ENCODE assay signal across 18 mouse cellular contexts in the genomic region with DNA sequence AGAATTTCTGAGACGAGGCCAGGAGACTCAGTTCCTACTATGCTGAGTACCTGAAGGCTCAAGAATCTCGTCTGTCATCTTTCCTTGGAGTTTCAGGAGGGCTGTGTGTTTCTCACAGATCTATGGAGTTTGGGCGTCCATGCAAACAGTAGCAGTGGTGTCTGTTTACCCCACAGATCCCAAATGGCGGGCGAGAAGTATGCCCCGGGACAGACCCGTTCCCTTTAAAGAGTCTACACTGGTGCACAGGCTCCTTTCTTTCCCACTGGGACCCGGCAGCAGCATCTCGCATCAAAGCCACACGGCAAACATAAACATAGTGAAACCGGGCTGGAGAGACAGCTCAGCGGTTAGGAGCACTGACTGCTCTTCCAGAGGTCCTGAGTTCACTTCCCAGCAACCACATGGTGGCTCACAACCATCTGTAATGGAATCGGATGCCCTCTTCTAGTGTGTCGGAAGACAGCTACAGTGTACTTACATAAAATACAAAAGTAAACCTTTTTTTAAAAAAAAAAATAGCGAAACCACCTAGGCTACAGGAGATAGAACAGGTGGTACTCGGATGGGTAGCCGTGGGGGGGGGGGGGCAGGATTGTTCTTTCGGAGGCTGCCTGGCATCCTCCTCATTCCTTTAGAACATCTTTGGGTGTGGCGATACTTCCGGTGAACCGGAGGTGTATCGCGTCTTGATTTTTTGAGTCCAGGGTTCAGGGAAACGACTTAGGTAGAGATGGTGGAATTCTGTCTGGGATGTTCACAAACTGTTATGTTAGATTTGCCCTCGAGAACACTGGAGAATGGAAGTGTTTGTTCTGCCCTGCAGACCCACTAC. TPM values are rescaled to one million over a fixed set of nuclear protein-coding genes. Genes with fewer than 3 reads are reported as not detected.
DNase-seq lines count a peak whose midpoint lies in the region; ATAC-seq and TF ChIP-seq lines count a peak whose summit lies in the region.
"Had no signal": no experiment of that assay in that cellular context is flagged by ENCODE, and none has a peak within 500 bp of the region (broad histone marks: within the 10 kb centered on the region; RNA-seq: fewer than 3 reads in every experiment).

No protein-coding gene starts in this region.

- intact Hi-C loops in gastrocnemius, adult 2 months (cut with DNase I), result no loop called here
- intact Hi-C loops in left cerebral cortex, adult 2 months (cut with DNase I), result no loop called here
- intact Hi-C loops in left cerebral cortex, postnatal 14 days (cut with DNase I), result no loop called here

- H3K9ac ChIP-seq in liver, embryonic 15.5 days, result peak overlapping the region; percentile 17; the same call in 1 of the 2 replicates
- H3K9ac ChIP-seq in forebrain, postnatal 0 days, result no peak overlapping the region
- H3K9ac ChIP-seq: embryonic facial prominence, embryonic 15.5 days; forebrain, embryonic 12.5 days had no signal

- peak overlapping the region; percentile 91 for H3K4me3 ChIP-seq in gastrocnemius, adult 2 months
- no peak overlapping the region for H3K4me3 ChIP-seq in left cerebral cortex, adult 2 months
- peak overlapping the region; percentile 43 for H3K4me3 ChIP-seq in liver, embryonic 15.5 days (replicated peaks)
- H3K4me3 ChIP-seq in forebrain, postnatal 0 days (ENCODE audit: low read depth, low read length), result no peak overlapping the region
- H3K4me3 ChIP-seq: embryonic facial prominence, embryonic 15.5 days; forebrain, embryonic 12.5 days; hindbrain, embryonic 10.5 days had no signal

- 57% methylated on average over 25 of the region's 25 CpGs for WGBS in liver, embryonic 15.5 days (ENCODE audit: insufficient replicate concordance)
- 75% methylated on average over 25 of the region's 25 CpGs for WGBS in forebrain, postnatal 0 days

- H3K36me3 ChIP-seq in liver, embryonic 15.5 days (replicated peaks), result no peaks in the 10 kb centered on the region
- H3K36me3 ChIP-seq in forebrain, postnatal 0 days (ENCODE audit: insufficient read depth), result no peaks in the 10 kb centered on the region
- H3K36me3 ChIP-seq: embryonic facial prominence, embryonic 15.5 days; forebrain, embryonic 12.5 days; hindbrain, embryonic 10.5 days had no signal

- peak overlapping the region; percentile 100 for H3K27ac ChIP-seq in gastrocnemius, adult 2 months
- peak overlapping the region; percentile 47 for H3K27ac ChIP-seq in left cerebral cortex, adult 2 months
- peak overlapping the region; percentile 81 for H3K27ac ChIP-seq in liver, embryonic 15.5 days (replicated peaks)
- H3K27ac ChIP-seq in forebrain, postnatal 0 days (ENCODE audit: low read depth, low read length), result no peak overlapping the region
- H3K27ac ChIP-seq: embryonic facial prominence, embryonic 15.5 days; forebrain, embryonic 12.5 days; hindbrain, embryonic 10.5 days had no signal

- no peaks in the 10 kb centered on the region for H3K9me3 ChIP-seq in liver, embryonic 15.5 days (replicated peaks)
- no peaks in the 10 kb centered on the region for H3K9me3 ChIP-seq in forebrain, postnatal 0 days (ENCODE audit: low read length)
- H3K9me3 ChIP-seq: embryonic facial prominence, embryonic 15.5 days; forebrain, embryonic 12.5 days; hindbrain, embryonic 10.5 days had no signal

- ATAC-seq in liver, embryonic 15.5 days (ENCODE audit: insufficient read depth), result no peak
- no peak for ATAC-seq in forebrain, postnatal 0 days

- peak overlapping the region; percentile 71 for H3K4me2 ChIP-seq in liver, embryonic 15.5 days
- no peak overlapping the region for H3K4me2 ChIP-seq in forebrain, postnatal 0 days (ENCODE audit: low read depth)
- H3K4me2 ChIP-seq: embryonic facial prominence, embryonic 15.5 days; forebrain, embryonic 12.5 days had no signal

- H3K4me1 ChIP-seq in liver, embryonic 15.5 days (replicated peaks), result peaks cover 56% of the 10 kb centered on the region
- 0 out of 2 replicates have a peak, but pooled peaks cover 4% of the 10 kb centered on the region for H3K4me1 ChIP-seq in forebrain, postnatal 0 days (ENCODE audit: insufficient read depth)
- H3K4me1 ChIP-seq: forebrain, embryonic 12.5 days had no signal

- TF ChIP-seq CTCF in gastrocnemius, adult 2 months (IDR thresholded peaks at IDR 0.05), result no peak
- no peak for TF ChIP-seq CTCF in left cerebral cortex, adult 2 months (IDR thresholded peaks at IDR 0.05)
- no peak for TF ChIP-seq CTCF in forebrain, postnatal 0 days (IDR thresholded peaks at IDR 0.05; ENCODE audit: low read depth)

- DNase-seq in gastrocnemius, adult 2 months, result no peak
- no peak for DNase-seq in gastrocnemius, postnatal 10 days
- DNase-seq in left cerebral cortex, adult 2 months (ENCODE audit: extremely low spot score in 1 of 2, low spot score in 2 of 2), result no peak
- DNase-seq in left cerebral cortex, postnatal 14 days (ENCODE audit: low spot score in 2 of 2), result no peak
- DNase-seq in ZHBTc4 (ENCODE audit: low read depth, low spot score), result peak; percentile 48
- no peak for DNase-seq in ovary, postnatal 36 days (ENCODE audit: low spot score)
- no peak for DNase-seq in forebrain, postnatal 0 days
- DNase-seq: adrenal gland, adult 2 months; embryo, embryonic 11 days; kidney, adult 8-10 months; kidney, postnatal 4 days; spleen, adult 18-20 months; thymus, postnatal 14 days had no signal

- no peaks in the 10 kb centered on the region for H3K27me3 ChIP-seq in liver, embryonic 15.5 days
- no peaks in the 10 kb centered on the region for H3K27me3 ChIP-seq in forebrain, postnatal 0 days (ENCODE audit: insufficient read depth, low read length)
- H3K27me3 ChIP-seq: embryonic facial prominence, embryonic 15.5 days; forebrain, embryonic 12.5 days had no signal

RNA-seq across cellular contexts. Expression of a gene that starts 12.0 kb away (rescaled TPM):
- 100 to 1,000 TPM; 144 to 162 TPM for total RNA-seq in gastrocnemius, adult 2 months (2021)
- 10 to 100 TPM; 50.4 to 83.1 TPM for total RNA-seq in gastrocnemius, postnatal 10 days (2021)
- 100 to 1,000 TPM; 200 to 205 TPM for total RNA-seq in left cerebral cortex, adult 2 months (2021)
- 100 to 1,000 TPM; 206 to 251 TPM for total RNA-seq in left cerebral cortex, postnatal 14 days (2021)
- polyA plus RNA-seq in liver, embryonic 15.5 days (2015; fragmentation: Nextera tagmentation; extraction: Ambion mirVana), result 1.1 and 1.3 TPM in 2 replicates
- 22.5 and 25.9 TPM in 2 replicates for total RNA-seq in forebrain, postnatal 0 days (2014; rRNA removed)
- 10.2 and 11.4 TPM in 2 replicates for polyA plus RNA-seq in forebrain, postnatal 0 days (2015; fragmentation: Nextera tagmentation; extraction: Ambion mirVana)
- total RNA-seq: MEL had no signal

Comparison
In these comparisons a context has a peak if more than half of its experiments do, and no peak if none do; other contexts are left out.
1. H3K4me3 ChIP-seq: peak in gastrocnemius, adult 2 months (single experiment) and liver, embryonic 15.5 days (single experiment); none in left cerebral cortex, adult 2 months (single experiment) and forebrain, postnatal 0 days (single experiment).